Mouse (Mus musculus) cerebellum, adult 18-20 months (tissue): Measurements from ENCODE around the gene Myh7b.
A peak's percentile ranks its signal among the peaks of the same experiment; 100 is the strongest.
"Not testable (repeated sequence)": the region's sequence is repeated elsewhere in the genome, so short reads cannot be mapped to it uniquely, and the experiment has no call there.

Source experiments
- DNase-seq, 2 experiments: peaks; one replicate each; pipeline ENCODE4 v3.0.0; 2021

Gene Myh7b

DNA sequence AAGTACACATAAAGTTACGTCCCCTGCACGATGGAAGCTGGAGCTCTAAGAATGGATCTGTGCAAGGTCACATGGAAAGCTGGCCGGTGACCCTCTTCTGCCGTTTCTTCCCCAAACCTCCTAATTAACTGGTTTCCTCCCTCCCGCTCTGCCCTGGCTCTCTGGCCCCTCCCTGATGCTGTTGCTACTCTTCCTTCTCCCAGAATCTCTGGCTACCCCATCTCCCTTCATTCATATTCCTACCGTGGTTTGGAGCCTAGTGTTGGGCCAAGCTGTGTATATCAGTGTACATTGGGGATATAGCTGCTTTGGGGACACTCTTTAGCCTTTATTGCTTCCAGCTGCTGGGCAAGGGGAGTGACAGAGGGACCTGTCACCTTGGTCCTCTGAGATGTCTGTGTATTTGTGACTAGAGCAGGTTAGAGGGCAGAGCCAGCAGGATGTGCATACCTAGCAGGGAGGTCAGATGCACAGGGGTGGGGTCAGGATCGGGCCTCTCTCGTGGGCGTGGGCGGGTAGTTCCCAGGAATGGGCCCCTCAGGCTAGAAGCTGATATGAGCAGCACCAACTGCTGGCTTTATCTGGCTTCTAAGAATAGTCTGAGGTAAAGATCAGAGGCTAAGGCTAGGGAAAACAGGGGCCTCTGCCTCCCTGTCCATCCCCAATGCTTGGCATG lies 6.3 kb upstream of the Myh7b start:
- no peak for DNase-seq

DNA sequence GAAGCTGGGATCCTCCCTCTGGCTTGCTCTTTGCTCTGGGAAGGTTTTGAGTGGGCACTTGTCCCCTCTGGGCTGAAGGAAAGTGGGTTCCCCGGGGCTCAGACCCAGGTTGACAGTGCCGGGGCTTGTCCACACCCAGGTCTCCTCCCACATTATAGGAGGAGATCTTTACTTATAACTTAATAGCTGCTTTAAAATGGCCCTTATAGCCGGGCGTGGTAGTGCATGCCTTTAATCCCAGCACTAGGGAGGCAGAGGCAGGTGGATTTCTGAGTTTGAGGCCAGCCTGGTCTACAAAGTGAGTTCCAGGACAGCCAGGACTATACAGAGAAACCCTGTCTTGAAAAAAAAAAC lies 5.8 kb upstream of the Myh7b start:
- not testable (repeated sequence) for DNase-seq

DNA sequence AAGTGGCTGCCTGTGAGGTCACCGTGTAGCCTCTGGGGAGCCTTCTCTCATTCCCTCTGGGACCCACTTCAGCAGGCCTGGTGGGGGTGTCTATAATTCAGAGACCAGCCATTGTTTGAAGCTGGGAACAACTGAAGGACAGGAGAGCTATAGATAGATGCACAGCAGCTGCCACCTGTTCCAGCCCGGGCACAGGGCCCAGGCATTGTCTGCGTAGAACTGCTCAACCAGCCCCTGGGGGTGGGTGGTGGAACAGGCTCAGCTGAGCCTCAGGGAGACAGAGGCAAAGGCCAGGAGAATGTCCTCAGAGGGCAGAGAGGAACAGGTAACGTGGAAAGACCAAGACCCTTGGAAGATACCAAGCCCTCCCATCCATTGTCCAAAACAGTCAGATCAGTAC lies 4.7 kb upstream of the Myh7b start:
- DNase-seq = peak; percentile 77 to 84

DNA sequence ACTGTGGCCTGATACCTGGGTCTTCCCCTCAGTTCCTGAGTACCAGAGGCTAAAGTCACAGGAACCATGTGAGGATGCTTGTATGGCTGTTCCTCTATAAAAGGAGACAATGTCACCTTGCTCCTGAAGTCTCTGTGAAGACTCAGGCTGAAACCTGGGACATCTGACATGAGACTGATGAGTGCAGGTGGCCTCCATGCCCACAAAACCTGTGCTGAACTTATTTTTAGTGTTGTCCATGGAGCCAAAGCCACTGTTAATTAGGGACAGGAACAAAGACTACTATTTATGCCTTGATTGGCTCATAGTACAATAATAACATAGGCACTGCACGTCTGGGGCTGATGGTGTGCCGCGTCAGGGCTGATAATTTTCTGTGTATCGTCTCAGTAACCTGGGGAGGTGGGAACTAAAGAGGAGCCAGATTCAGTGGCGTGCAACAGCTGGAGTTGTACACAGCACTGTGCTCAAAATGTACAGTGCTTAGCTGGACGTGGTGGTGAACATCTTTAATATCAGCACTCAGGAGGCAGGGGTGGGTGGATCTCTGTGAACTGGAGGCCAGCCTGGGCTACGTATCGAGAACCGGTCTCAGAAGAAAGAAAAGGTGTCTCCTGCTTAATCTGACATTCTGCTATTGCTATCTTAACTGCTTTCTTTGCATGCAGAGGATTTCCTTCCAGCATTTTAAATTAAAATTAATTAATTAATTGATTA lies 980 bp downstream of the Myh7b start:
- DNase-seq = no peak

DNA sequence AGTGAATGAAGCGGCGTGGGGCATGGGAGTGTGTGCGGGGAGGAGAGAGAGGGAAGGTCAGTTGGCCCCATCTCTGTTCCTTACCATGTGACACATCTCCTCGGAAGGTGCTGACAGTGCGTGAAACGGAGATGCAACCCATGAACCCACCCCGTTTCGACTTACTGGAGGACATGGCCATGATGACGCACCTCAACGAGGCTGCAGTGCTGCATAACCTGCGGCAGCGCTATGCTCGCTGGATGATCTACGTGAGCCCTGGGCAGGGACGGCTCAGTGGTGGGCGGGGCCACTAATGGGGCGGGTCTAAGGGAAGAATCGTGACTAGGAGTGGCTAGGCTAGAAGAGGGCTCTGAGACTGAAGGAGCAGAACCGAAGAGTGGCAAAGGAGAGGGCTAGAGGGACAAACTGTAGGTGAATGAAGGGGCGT lies 2.3 kb downstream of the Myh7b start:
- peak; percentile 81 to 89 for DNase-seq

DNA sequence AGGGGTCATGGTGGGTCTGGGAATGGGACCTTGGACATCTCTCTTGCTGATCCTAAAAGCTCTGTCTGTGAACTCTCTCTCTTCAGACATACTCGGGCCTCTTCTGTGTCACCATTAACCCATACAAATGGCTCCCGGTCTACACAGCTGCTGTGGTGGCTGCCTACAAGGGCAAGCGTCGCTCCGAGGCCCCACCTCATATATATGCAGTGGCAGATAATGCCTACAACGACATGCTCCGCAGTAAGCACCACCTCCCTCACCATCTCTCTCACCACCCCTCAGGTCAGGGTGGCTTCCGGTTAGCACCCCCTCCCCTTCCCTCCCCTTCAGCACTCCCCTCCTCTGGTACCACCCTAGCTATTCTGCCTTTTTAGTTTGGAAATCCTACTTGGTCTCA lies 2.9 kb downstream of the Myh7b start:
- no peak for DNase-seq

DNA sequence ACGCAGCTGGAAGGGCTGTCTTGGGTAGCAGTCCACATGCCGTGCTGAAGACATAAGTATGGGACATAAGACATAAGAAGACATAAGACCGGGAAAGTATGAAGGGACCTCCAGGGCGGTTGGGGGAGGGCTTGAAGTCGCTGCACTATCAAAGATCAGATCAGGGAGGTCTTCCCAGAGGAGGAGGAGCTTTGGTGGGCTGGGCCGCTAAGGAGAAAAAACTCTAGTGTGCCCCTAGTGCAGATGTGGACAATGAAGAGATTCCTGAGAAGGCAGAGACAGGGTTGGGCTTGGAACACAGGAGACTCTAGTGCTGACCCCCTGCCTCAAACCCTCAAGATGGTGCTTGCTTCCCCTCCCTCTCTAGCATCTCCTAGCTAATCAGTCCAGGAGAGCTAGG lies 6.0 kb downstream of the Myh7b start:
- DNase-seq = no peak

DNA sequence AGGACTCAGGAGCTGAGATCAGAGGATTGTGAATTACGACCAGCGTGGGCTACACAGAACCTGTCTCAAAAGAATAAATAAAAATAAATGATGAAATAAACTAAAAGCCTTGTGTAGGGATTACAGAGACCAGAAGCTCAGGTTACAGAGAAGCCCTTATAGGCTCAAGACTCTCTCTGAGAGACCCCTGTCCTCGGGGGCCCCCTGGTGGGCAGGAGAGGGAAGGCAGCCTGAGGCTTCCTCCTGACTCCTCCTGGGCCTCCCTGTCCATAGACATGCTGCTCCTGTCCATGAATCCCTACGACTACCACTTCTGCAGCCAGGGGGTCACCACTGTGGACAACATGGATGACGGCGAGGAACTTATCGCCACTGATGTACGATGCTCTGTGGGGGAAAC lies 8.8 kb downstream of the Myh7b start:
- DNase-seq = peak; percentile 91 to 92

DNA sequence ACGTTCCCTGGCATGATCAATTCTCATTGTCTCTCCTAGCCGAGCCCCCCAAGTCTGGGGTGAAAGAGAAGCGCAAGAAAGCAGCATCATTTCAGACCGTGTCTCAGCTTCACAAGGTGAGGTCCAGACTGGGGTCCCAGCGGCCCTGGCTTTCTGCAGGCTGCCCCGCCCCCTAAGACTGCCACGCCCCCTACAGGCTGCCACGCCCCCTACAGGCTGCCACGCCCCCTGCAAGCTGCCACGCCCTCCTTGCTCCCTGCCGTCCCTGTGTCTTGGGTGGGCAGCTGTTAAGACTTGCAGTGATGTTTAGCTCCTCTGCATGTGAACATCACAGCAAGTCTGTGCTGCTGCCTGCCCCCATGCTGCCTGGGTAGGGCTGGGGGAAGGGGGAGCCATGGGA lies 11.6 kb downstream of the Myh7b start:
- DNase-seq = no peak

DNA sequence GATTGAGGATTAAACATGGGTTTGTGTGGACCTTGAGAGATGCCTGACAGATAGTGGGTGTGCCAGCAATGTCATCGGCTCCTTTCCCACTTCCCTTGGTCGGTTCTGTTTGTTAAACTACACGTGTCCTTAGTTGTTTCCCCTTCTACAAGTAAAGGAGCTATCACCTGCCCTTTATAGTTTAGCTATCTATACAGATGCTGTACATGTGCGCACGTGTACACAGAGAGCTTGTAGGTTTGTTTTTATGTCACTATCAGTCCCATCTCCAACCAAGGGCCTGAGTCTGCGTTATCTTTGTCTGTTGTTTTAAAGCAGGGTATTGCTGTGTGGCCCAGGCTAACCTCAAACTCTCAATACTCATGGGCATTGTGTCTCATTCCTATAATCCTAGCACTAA lies 13.0 kb downstream of the Myh7b start:
- no peak for DNase-seq

DNA sequence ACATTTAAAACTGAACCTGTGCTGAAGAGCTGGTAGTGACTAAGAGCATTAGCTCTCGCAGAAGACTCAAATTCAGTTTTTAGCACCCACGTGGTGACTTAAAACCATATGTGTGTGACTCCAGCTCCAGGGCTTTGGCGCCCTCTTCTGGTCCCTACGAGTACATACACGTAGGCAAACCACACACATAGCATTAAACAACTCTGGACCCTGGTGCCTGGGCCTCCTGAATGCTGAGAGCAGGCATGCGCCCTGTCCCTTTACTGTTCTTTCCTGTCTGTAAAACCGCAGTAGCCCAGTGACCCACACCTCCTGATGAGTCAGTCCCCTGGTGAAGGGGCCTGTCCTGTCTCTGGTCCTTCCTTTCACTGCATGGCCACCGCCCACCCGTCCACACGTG lies 13.7 kb downstream of the Myh7b start:
- DNase-seq = peak in 1 of 2 experiments; percentile 53

DNA sequence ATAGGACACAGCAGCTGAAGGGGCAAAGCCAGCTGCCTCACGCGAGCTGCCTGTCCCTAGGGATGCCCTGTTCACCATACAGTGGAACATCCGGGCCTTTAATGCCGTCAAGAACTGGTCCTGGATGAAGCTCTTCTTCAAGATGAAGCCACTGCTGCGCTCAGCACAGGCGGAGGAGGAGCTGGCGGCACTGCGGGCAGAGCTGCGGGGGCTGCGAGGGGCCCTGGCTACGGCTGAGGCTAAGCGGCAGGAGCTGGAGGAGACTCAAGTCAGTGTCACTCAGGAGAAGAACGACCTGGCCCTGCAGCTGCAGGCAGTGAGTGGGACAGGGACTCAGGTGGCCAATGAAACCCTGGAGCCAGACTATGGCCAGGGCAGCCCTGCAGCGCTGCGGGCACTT lies 15.3 kb downstream of the Myh7b start:
- no peak for DNase-seq

DNA sequence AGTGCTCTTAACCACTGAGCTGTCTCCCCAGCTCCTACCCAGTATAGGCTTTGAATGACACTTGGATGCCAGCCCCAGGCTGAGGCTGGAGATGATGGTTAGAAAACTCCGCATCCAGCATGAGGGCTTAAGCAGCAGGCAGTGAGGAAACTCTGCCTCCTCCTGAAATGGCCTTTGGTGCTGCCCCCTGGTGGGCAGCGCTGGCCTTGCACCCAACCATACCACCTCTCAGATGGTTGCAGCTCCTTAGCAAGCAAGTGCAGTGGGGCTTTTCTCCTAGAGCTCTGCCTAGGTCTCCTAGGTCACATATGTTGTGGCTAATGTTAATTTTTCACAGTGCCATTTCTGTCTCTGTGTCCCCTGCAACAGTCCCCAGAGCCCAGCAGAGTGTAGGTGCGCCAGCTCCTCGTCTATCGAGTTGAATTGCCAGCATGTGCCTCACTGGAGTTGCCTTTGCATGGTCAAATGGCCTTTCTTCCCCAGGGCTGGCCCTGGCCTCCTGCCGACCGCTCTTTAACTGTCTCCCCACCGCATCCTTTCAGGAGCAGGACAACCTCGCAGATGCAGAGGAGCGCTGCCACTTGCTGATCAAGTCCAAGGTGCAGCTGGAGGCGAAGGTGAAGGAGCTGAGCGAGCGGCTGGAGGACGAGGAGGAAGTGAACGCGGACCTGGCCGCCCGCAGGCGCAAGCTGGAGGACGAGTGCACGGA lies 16.2 kb downstream of the Myh7b start:
- peak; percentile 74 to 83 for DNase-seq

DNA sequence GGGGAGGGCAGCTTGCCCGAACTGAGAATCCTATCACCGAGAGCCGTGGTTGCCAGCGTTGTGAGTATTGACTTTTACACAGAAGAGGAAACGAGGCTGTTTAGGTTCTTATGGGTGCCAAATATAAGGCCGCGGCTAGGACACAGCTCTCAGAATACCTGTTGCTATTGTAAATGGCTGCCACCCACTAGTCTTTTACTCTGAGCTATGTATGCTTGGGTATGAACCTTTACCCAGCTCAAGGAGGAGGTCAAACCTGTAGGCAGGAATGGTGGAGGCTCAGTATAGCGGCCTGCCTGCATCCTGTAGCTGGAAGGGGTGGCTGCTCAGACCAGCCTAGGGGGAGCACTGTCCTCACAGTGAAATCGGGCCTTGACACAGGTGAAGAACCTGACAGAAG lies 17.1 kb downstream of the Myh7b start:
- no peak for DNase-seq

DNA sequence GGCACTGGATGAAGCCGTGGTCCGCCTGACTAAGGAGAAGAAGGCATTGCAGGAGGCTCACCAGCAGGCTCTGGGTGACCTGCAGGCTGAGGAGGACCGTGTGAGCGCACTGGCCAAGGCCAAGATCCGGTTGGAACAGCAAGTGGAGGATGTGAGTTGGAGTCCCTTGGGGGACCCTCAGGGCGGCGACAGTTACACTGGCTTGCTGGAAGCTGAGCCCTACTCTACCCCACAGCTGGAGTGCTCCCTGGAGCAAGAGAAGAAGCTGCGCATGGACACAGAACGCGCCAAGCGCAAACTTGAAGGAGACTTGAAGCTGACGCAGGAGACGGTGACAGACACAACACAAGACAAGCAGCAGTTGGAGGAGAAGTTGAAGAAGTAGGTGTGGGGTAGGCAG lies 17.5 kb downstream of the Myh7b start:
- peak in 1 of 2 experiments; percentile 45 for DNase-seq

DNA sequence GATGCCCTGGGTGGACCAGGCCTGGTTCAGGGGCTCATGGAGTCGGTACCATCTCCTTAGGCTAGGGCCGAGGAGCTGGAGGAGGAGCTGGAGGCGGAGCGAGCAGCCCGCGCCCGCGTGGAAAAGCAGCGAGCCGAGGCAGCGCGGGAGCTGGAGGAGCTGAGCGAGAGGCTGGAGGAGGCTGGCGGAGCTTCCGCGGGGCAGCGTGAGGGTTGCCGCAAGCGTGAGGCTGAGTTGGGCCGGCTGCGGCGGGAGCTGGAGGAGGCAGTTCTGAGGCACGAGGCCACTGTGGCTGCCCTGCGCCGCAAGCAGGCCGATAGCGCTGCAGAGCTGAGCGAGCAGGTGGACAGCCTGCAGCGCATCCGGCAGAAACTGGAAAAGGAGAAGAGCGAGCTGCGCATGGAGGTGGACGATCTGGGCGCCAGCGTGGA lies 18.2 kb downstream of the Myh7b start:
- DNase-seq = peak; percentile 78 to 80

DNA sequence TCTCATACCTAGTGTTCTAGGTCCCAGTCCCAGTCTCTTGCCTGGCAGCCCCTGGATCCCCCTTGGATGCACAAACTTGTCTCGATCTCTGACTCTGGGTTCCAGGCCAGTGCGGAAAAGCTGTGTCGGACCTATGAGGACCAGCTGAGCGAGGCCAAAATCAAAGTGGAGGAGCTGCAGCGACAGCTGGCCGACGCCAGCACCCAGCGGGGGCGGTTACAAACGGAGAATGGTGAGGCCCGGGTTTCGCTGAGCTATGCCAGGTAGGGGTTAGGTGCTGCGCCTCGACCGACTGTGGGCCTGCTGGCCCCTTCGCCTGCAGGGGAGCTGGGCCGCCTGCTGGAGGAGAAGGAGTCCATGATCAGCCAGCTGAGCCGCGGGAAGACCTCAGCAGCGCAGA lies 19.1 kb downstream of the Myh7b start:
- DNase-seq = peak in 1 of 2 experiments; percentile 35

DNA sequence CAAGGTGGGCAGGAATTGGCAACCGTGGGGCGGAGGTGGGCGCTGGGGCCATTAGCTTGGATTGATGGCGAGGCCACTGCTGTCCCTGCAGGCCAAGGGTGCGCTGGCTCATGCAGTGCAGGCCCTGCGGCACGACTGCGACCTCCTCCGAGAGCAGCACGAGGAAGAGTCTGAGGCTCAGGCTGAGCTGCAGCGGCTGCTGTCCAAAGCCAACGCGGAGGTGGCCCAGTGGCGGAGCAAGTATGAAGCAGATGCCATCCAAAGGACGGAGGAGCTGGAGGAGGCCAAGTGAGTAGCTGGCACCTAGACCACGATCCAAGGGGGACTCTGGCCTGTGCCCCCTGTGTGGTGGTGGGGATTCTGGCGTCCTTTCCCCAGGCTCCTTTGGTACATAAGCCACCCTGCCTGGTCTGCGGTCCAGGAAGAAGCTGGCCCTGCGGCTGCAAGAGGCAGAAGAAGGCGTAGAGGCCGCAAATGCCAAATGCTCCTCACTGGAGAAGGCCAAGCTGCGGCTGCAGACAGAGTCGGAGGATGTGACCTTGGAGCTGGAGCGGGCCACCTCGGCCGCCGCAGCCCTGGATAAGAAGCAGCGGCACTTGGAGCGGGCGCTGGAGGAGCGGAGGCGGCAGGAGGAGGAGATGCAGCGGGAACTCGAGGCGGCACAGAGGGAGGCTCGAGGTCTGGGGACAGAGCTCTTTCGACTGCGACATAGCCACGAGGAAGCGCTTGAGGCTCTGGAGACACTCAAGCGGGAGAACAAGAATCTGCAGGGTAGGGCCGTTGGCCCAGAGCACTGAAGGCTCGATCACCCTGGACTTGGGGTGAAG lies 19.8 kb downstream of the Myh7b start:
- DNase-seq = peak in 1 of 2 experiments; percentile 47

DNA sequence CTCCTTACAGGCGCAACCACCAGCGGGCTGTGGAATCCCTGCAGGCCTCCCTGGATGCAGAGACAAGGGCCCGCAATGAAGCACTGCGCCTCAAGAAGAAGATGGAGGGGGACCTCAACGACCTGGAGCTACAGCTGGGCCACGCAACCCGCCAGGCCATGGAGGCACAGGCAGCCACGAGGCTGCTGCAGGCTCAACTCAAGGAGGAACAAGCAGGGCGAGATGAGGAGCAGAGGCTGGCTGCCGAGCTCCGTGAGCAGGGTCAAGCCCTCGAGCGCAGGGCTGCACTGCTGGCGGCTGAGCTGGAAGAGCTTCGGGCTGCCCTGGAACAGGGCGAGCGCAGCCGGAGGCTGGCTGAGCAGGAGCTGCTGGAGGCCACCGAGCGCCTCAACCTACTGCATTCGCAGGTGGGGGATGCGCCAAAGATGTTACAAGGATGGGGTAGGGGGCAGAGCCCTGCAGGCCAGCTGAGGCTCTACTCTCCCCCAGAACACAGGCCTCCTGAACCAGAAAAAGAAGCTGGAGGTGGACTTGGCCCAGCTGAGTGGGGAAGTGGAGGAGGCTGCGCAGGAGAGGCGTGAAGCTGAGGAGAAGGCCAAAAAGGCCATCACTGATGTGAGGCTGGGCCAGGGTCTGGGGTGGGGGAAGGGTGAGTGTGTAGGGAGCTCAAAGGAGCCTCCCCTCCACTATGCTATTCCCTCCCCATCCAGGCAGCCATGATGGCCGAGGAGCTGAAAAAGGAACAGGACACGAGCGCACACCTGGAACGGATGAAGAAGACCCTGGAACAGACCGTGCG lies 21.3 kb downstream of the Myh7b start:
- no peak for DNase-seq

DNA sequence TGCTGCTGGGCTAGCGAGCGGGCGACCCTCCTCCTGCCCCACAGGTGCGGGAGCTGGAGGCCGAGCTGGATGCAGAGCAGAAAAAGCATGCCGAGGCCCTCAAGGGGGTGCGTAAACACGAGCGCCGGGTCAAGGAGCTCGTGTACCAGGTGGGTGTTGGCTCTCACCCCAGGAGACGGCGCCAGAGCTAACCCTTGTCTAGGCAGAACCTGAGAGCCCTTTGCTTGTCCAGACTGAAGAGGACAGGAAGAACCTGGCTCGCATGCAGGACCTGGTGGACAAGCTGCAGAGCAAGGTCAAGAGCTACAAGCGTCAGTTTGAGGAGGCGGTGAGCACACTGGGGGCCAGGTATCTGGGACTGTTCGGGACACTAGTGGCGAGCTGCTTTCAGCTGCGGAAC lies 22.1 kb downstream of the Myh7b start:
- DNase-seq = peak in 1 of 2 experiments; percentile 30

DNA sequence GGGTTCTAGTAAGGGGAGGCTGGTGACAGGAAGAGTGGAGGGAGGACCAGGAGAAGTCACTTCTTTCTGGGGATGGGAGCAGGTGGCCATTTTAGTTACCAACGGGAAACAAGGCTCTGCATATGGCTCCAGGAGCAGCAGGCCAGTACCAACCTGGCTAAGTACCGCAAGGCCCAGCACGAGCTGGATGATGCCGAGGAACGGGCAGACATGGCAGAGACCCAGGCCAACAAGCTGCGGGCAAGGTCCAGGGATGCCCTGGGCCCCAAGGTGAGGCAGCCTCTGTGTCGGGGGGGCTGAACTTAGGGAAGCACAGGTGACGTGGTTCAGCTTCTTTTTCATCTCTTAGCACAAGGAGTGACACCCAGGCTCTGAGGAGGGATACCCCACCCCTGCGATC lies 22.7 kb downstream of the Myh7b start:
- DNase-seq = peak; percentile 58 to 62

DNA sequence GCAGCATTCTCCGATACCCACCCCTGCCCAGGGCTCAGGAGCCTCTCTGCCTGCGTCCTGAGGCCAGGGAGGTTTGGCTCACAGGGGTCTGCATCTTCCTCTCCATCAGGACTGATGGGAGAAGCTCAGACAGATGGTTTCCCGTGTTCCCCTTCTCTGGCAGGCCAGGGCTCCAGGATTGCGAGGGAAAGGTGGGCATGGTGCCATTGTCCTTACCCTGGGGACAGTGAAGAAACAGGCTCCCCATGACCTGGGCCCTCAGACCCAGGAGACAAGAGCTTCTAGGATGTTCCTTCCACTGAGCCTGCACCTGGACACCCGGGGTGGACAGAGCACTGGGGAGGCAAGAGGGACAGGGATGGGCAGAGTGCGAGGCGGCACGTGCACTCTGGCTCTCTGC lies 23.6 kb downstream of the Myh7b start:
- peak in 1 of 2 experiments; percentile 44 for DNase-seq
